Mouse (Mus musculus) embryo, embryonic 9.5 days (tissue): Measurements from ENCODE around the gene Npm1.

ENCODE experiments used
- DNase-seq: peaks from one replicate; pipeline ENCODE4 v3.0.0-alpha.2; 2017; ENCODE audit errors: extremely low spot score

The Npm1 gene

DNA sequence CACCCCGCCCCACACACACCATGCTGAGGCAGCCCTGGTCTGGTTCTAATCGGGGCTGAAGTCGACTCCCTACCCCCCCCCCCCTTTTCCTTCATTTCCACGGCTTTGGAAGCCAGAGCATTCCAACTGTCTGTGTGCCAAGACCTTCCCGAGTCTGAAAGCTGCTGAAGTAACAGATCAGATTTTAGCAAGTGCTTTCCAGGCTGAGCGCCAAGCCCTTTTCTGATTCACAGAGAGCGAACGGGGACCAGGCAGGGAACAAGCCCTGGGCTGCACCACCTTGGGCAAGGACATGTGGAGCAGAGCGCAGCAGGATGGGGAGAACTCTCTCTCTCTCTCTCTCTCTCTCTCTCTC, 16.9 kb downstream of the Npm1 start:
- DNase-seq = no peak

DNA sequence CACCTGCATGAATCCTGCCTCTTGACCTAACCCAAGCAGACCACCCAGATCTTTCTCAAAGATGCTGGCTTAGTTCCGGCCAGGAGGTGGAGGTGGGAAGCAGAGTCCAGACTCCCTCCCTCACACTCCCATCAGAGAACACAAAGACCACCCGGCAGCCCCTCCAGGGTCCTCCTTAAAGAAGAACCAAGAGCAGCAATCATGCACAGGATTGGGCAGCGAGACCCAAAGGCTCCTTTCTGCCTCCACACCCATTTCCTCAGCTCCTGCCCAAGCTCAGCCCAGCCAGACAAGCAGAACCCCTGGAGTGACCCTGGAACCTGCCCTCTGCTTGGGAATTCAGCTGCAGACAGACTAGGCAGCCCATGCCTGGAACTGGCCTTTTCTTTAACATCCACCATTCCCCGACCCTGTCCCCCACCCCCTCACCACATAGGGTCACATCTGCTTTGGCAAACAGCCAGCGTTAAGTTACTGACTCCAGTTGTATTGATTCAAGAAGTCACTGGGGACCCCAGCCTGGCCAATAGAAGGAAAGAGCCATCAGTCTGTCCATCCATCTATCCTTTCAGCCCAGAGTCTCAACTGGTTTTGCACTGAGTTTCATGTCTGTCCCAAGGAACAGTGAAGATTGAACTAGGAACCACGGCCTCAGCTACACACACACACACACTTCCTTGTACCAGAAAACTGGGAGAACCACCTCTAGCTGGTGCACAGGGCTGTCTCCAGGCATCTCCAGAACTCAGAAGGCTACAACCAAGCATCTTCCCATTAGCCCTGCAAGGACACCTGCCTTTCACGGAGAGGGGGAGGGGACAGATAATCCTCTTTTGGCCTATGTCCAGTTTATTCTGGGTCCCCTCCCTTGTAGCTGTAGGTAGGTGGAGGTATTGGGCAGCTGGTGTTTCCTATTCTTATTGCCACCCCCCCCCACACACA, 17.5 kb downstream of the Npm1 start:
- no peak for DNase-seq

DNA sequence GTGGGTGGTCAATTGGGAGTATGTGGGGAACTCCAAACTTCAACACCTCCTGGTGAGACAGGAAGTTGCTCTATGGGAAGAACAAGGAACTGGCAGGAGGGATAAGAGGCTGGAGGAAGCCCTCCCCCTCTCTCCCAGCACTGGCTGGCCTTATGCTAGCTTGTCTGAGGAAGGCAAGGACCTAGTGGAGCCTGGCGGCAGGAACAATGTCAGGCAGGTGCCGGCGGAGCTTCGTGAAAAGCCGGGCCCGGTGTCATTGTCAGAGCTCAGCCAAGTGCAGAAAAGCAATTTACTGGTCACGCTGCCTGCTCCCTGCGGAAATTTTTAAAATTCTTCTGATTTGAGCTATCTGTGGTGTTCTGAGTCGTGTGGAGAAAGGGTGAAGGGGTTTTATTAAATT, 19.1 kb downstream of the Npm1 start:
- DNase-seq = no peak

DNA sequence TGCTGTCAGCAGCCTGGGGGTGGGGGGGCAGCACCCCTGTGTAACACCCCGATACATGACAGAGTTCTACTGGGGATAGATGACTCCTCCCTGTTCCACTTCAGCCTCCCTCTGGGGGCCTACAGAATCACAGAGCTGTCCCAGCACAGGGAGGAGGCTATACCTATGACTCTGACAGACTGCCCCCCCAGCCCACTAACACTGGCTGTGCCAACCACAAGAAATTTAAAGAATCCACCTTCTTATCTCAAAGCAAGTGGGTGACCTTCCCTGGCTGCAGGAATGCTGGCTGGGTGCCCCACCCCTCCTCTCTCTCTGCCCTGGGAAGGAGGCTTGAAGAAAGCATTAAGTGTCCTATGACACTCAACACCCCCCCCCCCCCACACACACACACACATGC, 20.2 kb downstream of the Npm1 start:
- DNase-seq = no peak

DNA sequence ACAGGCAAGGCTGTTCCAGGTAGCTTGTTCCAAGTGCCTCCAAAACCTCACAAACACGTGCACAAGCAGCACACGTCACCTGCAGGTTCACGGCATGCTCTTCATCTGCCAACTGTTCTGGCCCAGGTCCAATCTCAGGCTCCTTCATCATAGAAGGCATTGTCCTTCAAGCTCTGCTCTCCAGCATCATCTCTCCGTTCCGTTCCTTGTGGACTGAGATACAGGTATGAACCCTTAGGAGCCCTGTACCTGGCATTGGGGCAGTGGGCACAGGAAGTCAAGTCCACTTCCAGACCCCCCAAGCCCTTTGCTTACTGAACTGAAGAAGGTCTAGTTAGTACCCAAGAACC, 22.9 kb downstream of the Npm1 start:
- DNase-seq = no peak

DNA sequence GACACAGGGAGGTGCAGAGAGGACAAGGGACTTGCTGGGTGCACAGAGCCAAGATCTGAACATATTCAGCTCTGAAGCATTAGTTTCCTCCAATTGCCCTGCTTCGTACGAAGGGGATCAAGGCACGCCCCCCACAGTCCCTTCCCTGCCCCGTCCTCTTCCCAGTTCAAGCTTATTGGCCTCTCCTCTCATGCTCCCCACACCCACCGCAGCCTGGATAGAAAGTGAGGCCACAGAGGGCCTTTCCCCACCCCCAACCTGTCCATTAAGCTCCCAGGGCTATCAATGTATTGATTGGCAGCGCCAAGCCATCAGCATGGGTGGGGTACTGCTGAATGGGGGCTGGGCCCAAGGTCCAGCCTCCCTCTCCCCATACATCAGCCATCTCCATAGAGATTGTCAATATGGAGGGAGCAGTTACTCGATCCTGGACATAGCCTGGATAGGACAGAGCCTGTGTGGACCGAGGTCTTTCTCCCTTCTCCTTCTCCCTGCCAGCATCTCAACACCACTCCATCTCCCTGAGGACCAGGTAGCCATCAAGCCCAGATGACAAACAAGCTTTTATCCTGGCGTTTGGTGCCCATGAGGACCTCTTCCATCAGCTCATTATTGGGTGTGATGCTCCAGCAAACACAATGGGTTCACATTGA, 23.4 kb downstream of the Npm1 start:
- no peak for DNase-seq

DNA sequence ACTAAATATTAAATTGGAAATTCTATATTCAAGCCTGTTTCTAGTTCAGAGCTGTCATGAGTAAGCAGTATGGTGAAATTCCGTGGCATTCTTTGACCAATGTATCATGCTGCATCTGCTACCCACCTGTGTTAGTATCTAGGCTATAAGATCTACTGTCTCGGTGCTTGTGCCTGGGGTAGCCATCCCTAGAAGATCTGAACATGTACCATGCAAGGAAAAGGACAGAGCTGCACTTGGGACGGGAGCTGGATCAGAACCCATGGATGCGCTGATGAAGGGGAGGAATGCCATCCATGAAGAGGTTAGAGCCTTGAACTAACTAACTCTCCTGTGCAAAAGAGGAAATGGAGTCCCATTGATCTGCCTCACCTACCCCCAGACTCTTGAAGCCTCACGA, 24.3 kb downstream of the Npm1 start:
- DNase-seq = no peak

DNA sequence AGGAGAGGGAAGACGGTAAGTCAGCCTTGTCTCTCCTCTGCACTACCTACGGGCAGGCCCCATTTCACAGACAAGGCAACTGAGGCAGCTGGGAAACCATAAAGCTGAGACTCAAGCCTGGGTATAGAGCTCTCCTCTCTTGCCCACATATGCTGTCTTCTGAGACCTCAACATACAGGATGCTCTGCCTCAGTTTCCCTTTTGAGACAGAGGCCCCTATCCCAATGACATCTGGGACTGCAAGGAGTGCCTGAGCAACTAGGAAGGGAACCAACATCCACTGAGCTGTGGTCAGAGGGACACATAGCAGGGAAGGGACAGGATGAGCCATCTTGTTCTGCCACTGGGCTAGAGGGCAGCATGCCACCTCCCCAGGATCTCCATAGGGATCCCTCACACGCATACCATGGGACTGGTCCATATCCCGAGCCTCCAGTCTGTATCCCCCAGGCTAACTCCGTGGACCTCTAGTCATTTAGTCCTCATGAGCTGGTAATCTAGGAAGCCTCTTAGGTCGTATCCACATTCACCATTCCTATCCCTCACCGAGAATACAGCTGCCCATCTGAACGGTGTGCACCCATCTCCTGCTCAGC, 28.5 kb downstream of the Npm1 start:
- no peak for DNase-seq

DNA sequence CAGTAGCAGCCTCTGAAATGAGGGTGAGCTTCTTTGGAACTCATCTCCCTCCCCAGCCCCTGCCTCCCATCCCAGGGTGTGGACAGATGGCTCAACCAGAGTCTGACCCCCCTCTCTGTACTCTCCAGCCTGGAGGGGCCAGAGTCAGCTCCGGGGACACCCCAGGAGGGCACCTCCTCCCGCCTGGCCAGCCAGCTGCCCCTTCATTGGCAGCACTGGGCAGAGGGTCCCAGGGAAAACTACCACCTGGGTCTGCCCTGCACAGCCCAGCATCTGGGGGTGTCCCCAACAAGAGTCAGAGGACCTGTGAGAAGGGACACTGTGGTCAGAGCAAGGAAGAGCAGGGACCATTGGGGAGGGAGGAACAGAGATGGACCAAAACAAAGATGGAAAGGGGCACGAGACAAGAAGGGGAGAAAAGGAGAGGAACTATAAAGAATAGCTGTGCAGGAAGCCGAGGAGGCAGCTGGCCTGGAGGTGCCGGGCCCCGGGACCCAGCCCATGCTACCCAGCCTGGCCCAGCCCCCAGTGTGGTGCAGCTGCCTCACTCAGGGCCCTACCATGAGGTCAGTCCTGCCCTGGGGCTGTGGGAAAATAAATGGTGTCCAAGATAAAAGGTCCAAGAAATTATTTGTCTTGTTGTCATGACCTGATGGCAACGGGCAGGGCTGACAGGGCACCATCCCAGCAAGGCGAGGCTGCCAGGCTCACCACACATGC, 30.2 kb downstream of the Npm1 start:
- no peak for DNase-seq

DNA sequence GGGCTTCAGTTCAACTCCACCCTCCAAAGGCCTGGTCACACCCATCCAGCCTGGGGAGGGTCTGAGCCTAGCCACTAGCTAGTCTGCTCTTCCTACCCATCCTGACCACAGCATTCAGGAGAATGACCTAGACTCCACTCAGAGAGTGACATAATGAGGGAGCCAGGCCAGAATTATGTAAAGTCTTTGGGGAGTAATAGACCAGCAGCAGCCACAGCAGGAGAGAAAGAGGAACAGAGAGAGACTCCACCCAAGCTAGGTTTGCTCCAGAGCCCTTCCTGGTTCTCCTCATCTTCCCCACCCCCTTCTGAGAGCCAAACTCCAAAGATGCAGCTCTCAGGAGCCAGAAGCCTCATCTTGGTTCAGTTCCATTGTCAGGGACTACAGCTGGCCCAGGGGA, 35.9 kb downstream of the Npm1 start:
- DNase-seq = no peak

DNA sequence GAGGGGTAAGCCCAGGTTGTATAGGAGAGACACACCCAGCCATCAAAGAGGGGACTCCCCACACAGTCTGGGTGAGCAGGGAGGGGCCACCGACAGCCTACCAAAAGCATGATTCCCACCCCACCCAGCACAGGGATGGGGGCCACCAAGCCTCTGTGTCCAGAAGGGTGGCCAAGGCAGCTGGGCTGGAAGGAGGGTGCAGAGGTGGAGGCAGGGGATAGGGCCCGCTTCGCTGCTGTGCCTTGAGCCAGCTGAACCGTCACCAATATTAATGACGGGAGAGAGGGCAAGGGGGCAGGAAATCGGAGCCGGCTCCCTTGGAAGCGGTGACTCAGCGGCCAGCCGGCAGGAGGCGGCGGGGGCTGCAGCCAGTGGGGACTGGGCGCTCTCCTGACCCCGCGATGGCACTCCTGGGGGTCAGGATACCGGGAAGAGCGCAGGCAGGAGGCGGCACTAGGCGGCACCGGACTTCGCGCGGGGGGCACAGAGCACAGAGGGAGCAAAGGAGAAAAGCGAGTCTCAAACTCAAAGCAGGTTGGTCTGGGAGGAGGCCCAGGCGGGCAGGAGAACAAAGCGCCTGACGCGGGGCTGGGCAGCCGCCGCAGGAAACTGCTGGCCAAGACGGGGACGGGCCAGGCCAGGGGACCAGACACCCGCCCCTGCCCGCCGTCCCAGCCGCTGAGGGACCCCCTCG, 40.3 kb downstream of the Npm1 start:
- peak; percentile 78 for DNase-seq

DNA sequence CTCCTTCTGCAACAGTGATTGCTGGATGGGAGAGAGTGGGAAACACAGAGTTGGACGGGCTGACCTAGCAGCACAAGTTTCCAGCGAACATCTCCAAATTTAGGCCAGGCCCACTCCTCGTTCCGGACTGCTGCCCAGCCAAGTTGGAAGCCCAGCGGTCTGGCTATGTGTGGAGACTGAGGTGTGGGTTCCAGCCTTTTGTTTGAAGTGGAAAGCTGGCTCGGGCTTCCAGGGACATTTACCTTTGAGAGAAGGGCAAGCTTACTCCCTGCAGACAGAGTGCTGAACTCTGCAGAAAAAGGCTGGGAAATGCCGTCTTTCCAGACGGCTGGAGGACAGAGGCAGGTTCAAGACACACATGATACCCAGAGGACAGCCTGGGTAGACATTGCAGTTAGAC, 43.5 kb downstream of the Npm1 start:
- no peak for DNase-seq

DNA sequence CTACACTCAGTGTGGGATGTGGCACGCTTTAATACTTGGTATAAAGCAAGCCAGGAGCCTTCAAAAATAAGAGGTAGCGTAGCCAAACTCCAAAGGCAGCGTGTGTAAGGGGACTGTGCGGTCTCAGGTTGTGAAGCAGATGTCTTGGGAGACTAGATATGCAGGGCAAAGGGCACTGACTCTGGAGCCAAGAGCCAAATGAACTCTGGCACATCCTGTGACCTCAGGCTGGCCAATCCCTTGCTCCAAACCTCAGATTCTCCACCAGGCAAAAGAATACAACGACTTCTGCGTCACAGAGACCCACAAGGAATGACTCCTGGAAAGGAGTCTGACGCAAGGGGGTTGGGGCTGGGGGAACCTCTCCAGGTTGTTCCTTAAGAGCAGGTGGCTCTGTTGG, 43.9 kb downstream of the Npm1 start:
- DNase-seq = no peak

DNA sequence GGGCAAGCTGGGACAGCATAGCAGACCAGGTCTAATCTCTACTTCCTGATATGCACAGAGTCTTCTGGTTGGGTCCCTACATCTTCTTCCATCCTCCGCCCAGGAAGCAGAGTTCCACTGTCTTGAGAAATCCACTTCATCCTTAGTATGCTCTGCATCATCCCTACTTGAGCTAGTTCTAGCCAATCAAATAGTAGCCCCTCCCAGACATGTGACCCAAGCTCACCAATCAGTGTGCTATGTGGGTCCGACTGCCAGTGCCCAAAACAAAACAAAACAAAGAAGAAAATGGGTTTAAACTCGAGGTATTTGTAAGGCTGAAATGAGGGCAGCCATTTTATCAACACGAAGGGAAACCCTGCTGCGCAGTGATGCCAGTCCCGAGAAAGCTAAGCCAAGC, 44.5 kb downstream of the Npm1 start:
- no peak for DNase-seq

DNA sequence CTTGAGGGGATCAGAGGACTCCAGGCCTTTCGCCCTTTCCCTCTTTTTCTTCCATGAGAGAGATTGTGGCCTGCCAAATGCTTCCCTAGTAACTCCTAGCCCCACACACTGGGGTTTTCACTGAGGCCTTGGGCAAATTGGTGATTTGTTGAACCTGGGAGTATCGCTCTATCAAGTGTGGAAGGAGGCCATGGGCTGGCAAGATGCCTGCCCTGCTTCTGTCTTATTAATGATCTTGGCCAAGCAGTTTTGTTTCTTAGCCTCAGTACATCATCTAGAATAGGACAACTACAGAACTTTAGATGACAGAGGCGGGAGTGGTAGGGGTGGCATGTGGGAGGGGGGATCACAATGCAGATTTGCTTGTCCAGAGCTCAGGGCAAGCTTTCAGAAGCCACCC, 47.2 kb downstream of the Npm1 start:
- DNase-seq = no peak

DNA sequence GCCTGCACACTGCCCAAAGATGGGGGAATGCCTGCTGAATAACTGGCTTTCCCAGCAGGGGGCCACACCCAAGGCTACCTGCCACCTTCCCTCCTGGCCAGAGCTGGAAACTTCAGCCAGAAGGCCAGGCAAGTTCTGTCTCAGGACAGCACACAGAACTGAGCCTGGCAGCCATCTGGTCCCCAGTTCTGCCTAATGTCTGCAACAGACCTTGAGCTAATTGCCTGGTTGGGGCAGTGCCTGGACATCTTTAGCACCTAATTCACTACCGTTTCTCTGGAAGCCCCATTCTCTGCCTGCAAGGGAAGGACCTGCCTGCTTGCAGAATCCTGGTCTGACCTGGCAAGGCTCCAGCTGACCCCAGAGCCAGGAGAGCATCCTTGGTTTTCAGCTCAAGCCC, 50.6 kb downstream of the Npm1 start:
- no peak for DNase-seq

DNA sequence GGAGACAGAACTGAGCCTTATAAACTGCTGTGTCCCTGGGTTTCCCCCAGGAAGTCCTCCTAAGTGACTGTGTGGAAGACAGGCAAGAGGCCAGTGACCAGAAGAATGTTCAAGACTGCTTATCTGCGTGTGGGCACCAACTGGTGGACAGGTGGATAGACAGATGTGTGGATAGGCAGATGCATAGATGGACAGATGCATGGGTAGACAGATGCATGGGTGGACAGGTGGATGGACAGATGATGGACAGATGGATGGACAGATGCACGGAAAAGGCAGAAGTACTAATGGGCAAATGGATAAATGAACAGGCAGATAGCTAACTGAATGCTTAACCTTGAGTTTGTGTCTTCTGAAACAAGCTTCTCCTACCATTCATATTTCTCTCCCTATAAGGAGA, 52.9 kb downstream of the Npm1 start:
- no peak for DNase-seq

DNA sequence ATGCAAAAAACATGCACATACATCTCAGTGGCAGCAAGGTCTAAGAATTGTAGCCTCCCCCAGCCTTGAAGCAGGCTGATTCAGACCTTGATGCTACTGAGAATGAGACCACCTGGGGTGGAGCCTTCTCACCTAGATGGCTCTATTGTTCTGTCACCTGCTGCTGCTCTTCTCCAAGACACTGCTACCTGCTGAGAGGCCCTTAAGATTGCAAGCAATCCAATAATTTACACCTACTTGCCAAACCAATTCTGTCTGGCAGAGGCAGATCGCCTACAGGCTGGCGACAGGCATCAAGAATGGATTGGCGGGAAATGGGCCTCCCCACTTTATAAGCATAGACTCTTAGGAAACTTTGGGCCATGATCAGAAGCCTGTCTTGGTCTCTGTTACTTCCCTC, 55.5 kb downstream of the Npm1 start:
- DNase-seq = no peak

DNA sequence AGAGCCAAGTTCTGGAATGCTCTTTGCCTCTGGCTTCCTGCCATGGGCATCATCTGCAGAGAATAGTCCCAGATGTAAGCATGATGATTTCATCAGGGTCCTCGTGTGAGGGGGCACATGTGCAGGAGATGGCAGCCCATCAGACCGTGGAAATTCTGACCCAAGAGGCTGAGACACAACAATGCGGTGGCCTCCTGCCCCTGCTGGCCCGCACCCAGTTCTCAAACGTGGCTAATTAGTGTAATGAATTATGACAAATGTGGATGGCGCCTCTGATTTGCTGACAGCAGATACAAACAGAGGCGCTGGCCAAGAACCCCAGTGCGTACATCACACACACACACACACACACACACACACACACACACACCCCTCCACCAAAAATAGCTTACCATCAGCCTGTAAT, 58.1 kb downstream of the Npm1 start:
- DNase-seq = no peak

DNA sequence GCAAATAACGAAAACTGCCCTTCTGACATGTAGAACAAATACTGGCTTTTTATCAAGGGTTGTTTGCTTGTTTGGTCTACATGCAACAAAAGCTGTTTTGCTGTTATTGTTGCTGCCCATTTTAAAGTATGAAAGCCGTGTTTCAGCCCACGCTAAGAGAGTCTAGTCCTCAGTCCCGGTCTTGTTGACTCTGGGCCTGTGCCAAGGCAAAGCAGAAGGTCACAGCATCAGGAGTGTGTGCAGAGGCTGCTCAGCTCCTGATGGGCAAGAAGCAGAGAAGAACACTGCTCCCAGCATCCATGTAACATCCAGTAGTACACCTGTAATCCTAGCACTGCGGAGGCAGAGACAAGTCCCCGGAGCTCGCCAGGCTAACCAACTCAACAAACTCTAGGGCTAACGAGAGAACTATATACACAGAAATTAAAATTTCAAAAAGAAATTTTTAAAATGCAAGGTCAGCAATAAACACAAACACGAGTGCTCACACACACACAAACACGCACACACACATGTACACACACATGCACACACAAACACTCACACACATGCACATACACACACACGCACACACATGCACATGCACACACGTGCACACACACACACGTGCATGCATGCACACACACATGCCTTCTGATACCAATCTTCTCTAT, 59.6 kb downstream of the Npm1 start:
- DNase-seq = no peak
